Mouse (Mus musculus): Measurements from ENCODE around the gene H2-Aa.

- TF ChIP-seq SMC3 (IDR thresholded peaks at IDR 0.05; ENCODE audit: low read depth, low read length) (no peak), SIN3A (IDR thresholded peaks at IDR 0.05; ENCODE audit: low read length) (no peak), MAFK (IDR thresholded peaks at IDR 0.05; ENCODE audit: borderline replicate concordance, low read depth, low read length) (no peak), USF1 (IDR thresholded peaks at IDR 0.05; ENCODE audit: low read depth, low read length) (no peak)
These were observed 21.6 kb upstream of the H2-Aa start for GRCm38 (mm10) chr17:34309225-34309624.

Measured in MEL (cell line).